Mouse (Mus musculus): ENCODE results near the gene Trim28. TPM values are rescaled to one million over a fixed set of nuclear protein-coding genes. Genes with fewer than 3 reads are reported as not detected.

Trim28 gene
- polyA plus RNA-seq, 1 experiment: 16.2 TPM

- H3K27me3 ChIP-seq (ENCODE audit: control insufficient read depth): peaks cover 7% of the 10 kb centered on the region
- no peak for TF ChIP-seq TAL1 (IDR thresholded peaks at IDR 0.05; ENCODE audit: low read length)
- TF ChIP-seq GATA1 (IDR thresholded peaks at IDR 0.05; ENCODE audit: low read length): no peak
- H3K9me3 ChIP-seq (ENCODE audit: control insufficient read depth, low read length): no peaks in the 10 kb centered on the region
- H3K4me3 ChIP-seq (replicated peaks): no peak overlapping the region
- H3K4me1 ChIP-seq (ENCODE audit: control insufficient read depth): peaks cover 34% of the 10 kb centered on the region
- no peaks in the 10 kb centered on the region; the same call in 1 of the 2 replicates for H3K36me3 ChIP-seq (ENCODE audit: control insufficient read depth)
Observed at GRCm38 (mm10) chr7:12992222-12992621, 6.7 kb upstream of the Trim28 start.

DNA sequence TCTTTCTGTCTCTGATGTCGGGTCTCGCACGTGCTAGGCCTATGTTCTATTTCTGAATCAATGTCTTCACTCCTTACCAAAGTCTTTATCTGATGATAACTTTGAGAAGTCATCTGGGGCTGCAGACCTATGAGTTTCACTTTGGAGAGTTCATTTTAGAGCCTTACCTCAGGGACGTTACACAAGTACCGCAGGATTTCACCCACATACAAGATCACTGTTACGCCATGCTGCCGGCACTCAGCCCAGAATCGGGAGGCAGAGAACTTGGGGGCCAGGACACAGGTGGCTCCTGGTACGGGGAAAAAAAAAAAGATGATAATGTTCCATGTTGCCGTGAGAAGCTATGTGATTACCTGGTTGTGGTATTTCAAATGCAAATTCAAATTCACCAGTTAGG is 5.8 kb upstream of the Trim28 start:
- TF ChIP-seq TAL1 (IDR thresholded peaks at IDR 0.05; ENCODE audit: low read length) (no peak), GATA1 (IDR thresholded peaks at IDR 0.05; ENCODE audit: low read length) (no peak)
- no peaks in the 10 kb centered on the region; the same call in 1 of the 2 replicates for H3K36me3 ChIP-seq (ENCODE audit: control insufficient read depth)
- H3K4me3 ChIP-seq (replicated peaks): no peak overlapping the region
- H3K4me1 ChIP-seq (ENCODE audit: control insufficient read depth): peaks cover 25% of the 10 kb centered on the region
- H3K27me3 ChIP-seq (ENCODE audit: control insufficient read depth): peaks cover 10% of the 10 kb centered on the region
- H3K9me3 ChIP-seq (ENCODE audit: control insufficient read depth, low read length): no peaks in the 10 kb centered on the region

DNA sequence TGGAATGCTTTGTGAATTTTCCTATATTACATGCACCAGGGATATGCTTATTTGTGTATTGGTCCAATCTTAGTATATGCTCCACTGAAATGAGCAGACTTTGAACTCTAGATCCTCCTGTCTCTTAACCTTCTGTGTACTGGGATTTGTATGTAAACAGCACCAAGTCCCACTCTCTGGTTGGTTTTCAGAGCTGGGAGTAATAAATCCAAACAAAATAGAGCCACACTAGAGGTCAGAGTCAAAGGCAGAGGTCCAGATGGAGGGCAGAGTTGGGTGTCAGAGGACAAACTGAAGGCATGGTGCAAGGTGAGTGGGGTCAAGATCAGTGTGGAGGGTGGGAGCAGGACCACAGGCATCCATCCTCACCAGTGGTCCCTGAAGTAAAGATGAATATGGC is 3.1 kb upstream of the Trim28 start:
- Histone ChIP-seq H3K4me1 (ENCODE audit: control insufficient read depth) (peaks cover 10% of the 10 kb centered on the region), H3K27me3 (ENCODE audit: control insufficient read depth) (peaks cover 9% of the 10 kb centered on the region), H3K36me3 (ENCODE audit: control insufficient read depth) (no peaks in the 10 kb centered on the region), H3K9me3 (ENCODE audit: control insufficient read depth, low read length) (no peaks in the 10 kb centered on the region), H3K4me3 (replicated peaks) (no peak overlapping the region)
- TF ChIP-seq TAL1 (IDR thresholded peaks at IDR 0.05; ENCODE audit: low read length) (no peak), GATA1 (IDR thresholded peaks at IDR 0.05; ENCODE audit: low read length) (no peak)

GRCm38 (mm10) chr7:12997230-12997629 is 1.7 kb upstream of the Trim28 start:
- TF ChIP-seq TAL1 (IDR thresholded peaks at IDR 0.05; ENCODE audit: low read length) (no peak), GATA1 (IDR thresholded peaks at IDR 0.05; ENCODE audit: low read length) (no peak)
- H3K9me3 ChIP-seq (ENCODE audit: control insufficient read depth, low read length): no peaks in the 10 kb centered on the region
- H3K36me3 ChIP-seq (ENCODE audit: control insufficient read depth): no peaks in the 10 kb centered on the region
- H3K27me3 ChIP-seq (ENCODE audit: control insufficient read depth): peaks cover 6% of the 10 kb centered on the region
- H3K4me1 ChIP-seq (ENCODE audit: control insufficient read depth): peaks cover 3% of the 10 kb centered on the region
- no peak overlapping the region for H3K4me3 ChIP-seq (replicated peaks)

GRCm38 (mm10) chr7:12998053-12998452 is 861 bp upstream of the Trim28 start, which contains the start of gene Slc27a5:
Gene Slc27a5, minus strand, starts transcription at chr7:12998192.
- H3K27me3 ChIP-seq (ENCODE audit: control insufficient read depth): peaks cover 6% of the 10 kb centered on the region
- no peak for TF ChIP-seq TAL1 (IDR thresholded peaks at IDR 0.05; ENCODE audit: low read length)
- no peak for TF ChIP-seq GATA1 (IDR thresholded peaks at IDR 0.05; ENCODE audit: low read length)
- no peaks in the 10 kb centered on the region for H3K9me3 ChIP-seq (ENCODE audit: control insufficient read depth, low read length)
- H3K4me3 ChIP-seq (replicated peaks): no peak within 1 kb of the TSS
- H3K36me3 ChIP-seq (ENCODE audit: control insufficient read depth): no peaks in the 10 kb centered on the region
- no peaks in the 10 kb centered on the region for H3K4me1 ChIP-seq (ENCODE audit: control insufficient read depth)

DNA sequence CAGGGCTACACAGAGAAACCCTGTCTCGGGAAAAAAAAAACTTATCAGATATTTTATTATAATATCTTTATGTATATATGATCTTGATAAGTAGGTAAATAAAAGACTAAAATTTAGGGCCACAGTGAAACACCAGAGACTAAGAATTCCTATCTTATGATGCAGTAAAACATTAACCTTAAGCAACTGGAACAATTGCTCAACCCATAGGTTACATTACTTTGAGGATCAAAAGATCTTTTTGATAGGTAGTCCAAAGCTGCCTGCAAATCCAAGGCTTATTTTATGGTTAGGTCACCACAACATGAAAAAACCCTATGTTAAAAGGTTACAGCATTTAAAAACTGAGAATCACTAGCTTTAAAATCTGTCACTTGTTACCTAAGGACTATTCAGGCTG is 2.7 kb downstream of the Trim28 start:
- Histone ChIP-seq H3K4me3 (replicated peaks) (no peak overlapping the region), H3K36me3 (ENCODE audit: control insufficient read depth) (peaks cover 22% of the 10 kb centered on the region), H3K9me3 (ENCODE audit: control insufficient read depth, low read length) (no peaks in the 10 kb centered on the region), H3K4me1 (ENCODE audit: control insufficient read depth) (peaks cover 5% of the 10 kb centered on the region; the same call in 1 of the 2 replicates), H3K27me3 (ENCODE audit: control insufficient read depth) (peaks cover 3% of the 10 kb centered on the region)
- TF ChIP-seq TAL1 (IDR thresholded peaks at IDR 0.05; ENCODE audit: low read length): no peak
- TF ChIP-seq GATA1 (IDR thresholded peaks at IDR 0.05; ENCODE audit: low read length): no peak

GRCm38 (mm10) chr7:13003380-13003779 is 4.5 kb downstream of the Trim28 start:
- H3K9me3 ChIP-seq (ENCODE audit: control insufficient read depth, low read length): peaks cover 13% of the 10 kb centered on the region
- no peak for TF ChIP-seq TAL1 (IDR thresholded peaks at IDR 0.05; ENCODE audit: low read length)
- H3K4me3 ChIP-seq (replicated peaks): no peak overlapping the region
- H3K27me3 ChIP-seq (ENCODE audit: control insufficient read depth): no peaks in the 10 kb centered on the region
- peaks cover 40% of the 10 kb centered on the region for H3K36me3 ChIP-seq (ENCODE audit: control insufficient read depth)
- peaks cover 14% of the 10 kb centered on the region for H3K4me1 ChIP-seq (ENCODE audit: control insufficient read depth)

GRCm38 (mm10) chr7:13006011-13006410 is 7.1 kb downstream of the Trim28 start:
- H3K27me3 ChIP-seq (ENCODE audit: control insufficient read depth): no peaks in the 10 kb centered on the region
- TF ChIP-seq TAL1 (IDR thresholded peaks at IDR 0.05; ENCODE audit: low read length) (no peak), GATA1 (IDR thresholded peaks at IDR 0.05; ENCODE audit: low read length) (no peak)
- H3K4me1 ChIP-seq (ENCODE audit: control insufficient read depth): peaks cover 35% of the 10 kb centered on the region
- H3K36me3 ChIP-seq (ENCODE audit: control insufficient read depth): peaks cover 41% of the 10 kb centered on the region
- H3K9me3 ChIP-seq (ENCODE audit: control insufficient read depth, low read length): peaks cover 13% of the 10 kb centered on the region
- no peak overlapping the region for H3K4me3 ChIP-seq (replicated peaks)

- H3K4me1 ChIP-seq (ENCODE audit: control insufficient read depth): peaks cover 35% of the 10 kb centered on the region
- peaks cover 41% of the 10 kb centered on the region for H3K36me3 ChIP-seq (ENCODE audit: control insufficient read depth)
- no peaks in the 10 kb centered on the region for H3K27me3 ChIP-seq (ENCODE audit: control insufficient read depth)
- H3K9me3 ChIP-seq (ENCODE audit: control insufficient read depth, low read length): peaks cover 13% of the 10 kb centered on the region
- H3K4me3 ChIP-seq (replicated peaks): no peak overlapping the region
- TF ChIP-seq TAL1 (IDR thresholded peaks at IDR 0.05; ENCODE audit: low read length): no peak
- no peak for TF ChIP-seq GATA1 (IDR thresholded peaks at IDR 0.05; ENCODE audit: low read length)
Observed at GRCm38 (mm10) chr7:13006531-13006930, 7.6 kb downstream of the Trim28 start.
